Mouse (Mus musculus): ENCODE measurements around the gene Tex11.
"Not testable (repeated sequence)": the region's sequence is repeated elsewhere in the genome, so short reads cannot be mapped to it uniquely, and the experiment has no call there.

The Tex11 gene

GRCm38 (mm10) chrX:101059541-101059940 lies at the start of gene Tex11:
Gene Tex11 (minus strand): TSS chrX:101059667.
- no peak for DNase-seq (ENCODE audit: low read depth in 1 of 2, low spot score in 2 of 2)

GRCm38 (mm10) chrX:101085920-101086319 lies 26.5 kb upstream of the Tex11 start, which contains the start of gene Slc7a3:
Gene Slc7a3 (minus strand): TSS chrX:101086020.
- no peak for DNase-seq (ENCODE audit: low read depth in 1 of 2, low spot score in 2 of 2)

GRCm38 (mm10) chrX:101085211-101085610 lies 25.7 kb upstream of the Tex11 start:
- not testable (repeated sequence) for DNase-seq (ENCODE audit: low read depth in 1 of 2, low spot score in 2 of 2)

GRCm38 (mm10) chrX:101084192-101084591 lies 24.7 kb upstream of the Tex11 start:
- no peak for DNase-seq (ENCODE audit: low read depth in 1 of 2, low spot score in 2 of 2)

GRCm38 (mm10) chrX:101065245-101065644 lies 5.8 kb upstream of the Tex11 start:
- no peak for DNase-seq (ENCODE audit: low read depth in 1 of 2, low spot score in 2 of 2)

GRCm38 (mm10) chrX:101063503-101063902 lies 4.0 kb upstream of the Tex11 start:
- no peak for DNase-seq (ENCODE audit: low read depth in 1 of 2, low spot score in 2 of 2)

- DNase-seq (ENCODE audit: low read depth in 1 of 2, low spot score in 2 of 2) = no peak
These were observed 115.8 kb downstream of the Tex11 start for GRCm38 (mm10) chrX:100943640-100944039.

GRCm38 (mm10) chrX:100839211-100839610 lies 220.3 kb downstream of the Tex11 start:
- DNase-seq (ENCODE audit: low read depth in 1 of 2, low spot score in 2 of 2) = no peak

- no peak for DNase-seq (ENCODE audit: low read depth in 1 of 2, low spot score in 2 of 2)
These were observed 226.7 kb downstream of the Tex11 start for GRCm38 (mm10) chrX:100832806-100833205.

GRCm38 (mm10) chrX:100825557-100825956 lies 233.9 kb downstream of the Tex11 start:
- no peak for DNase-seq (ENCODE audit: low read depth in 1 of 2, low spot score in 2 of 2)

GRCm38 (mm10) chrX:100821149-100821548 lies 238.3 kb downstream of the Tex11 start:
- no peak for DNase-seq (ENCODE audit: low read depth in 1 of 2, low spot score in 2 of 2)

- no peak for DNase-seq (ENCODE audit: low read depth in 1 of 2, low spot score in 2 of 2)
These were observed 240.8 kb downstream of the Tex11 start for GRCm38 (mm10) chrX:100818681-100819080.

GRCm38 (mm10) chrX:100815766-100816165 lies 243.7 kb downstream of the Tex11 start:
- DNase-seq (ENCODE audit: low read depth in 1 of 2, low spot score in 2 of 2) = no peak

- DNase-seq (ENCODE audit: low read depth in 1 of 2, low spot score in 2 of 2) = no peak
These were observed 245.3 kb downstream of the Tex11 start for GRCm38 (mm10) chrX:100814139-100814538.

GRCm38 (mm10) chrX:100811129-100811528 lies 248.3 kb downstream of the Tex11 start:
- no peak for DNase-seq (ENCODE audit: low read depth in 1 of 2, low spot score in 2 of 2)

- no peak for DNase-seq (ENCODE audit: low read depth in 1 of 2, low spot score in 2 of 2)
These were observed 257.4 kb downstream of the Tex11 start for GRCm38 (mm10) chrX:100802034-100802433.

GRCm38 (mm10) chrX:100800643-100801042 lies 258.8 kb downstream of the Tex11 start:
- DNase-seq (ENCODE audit: low read depth in 1 of 2, low spot score in 2 of 2) = no peak

GRCm38 (mm10) chrX:100797851-100798527 lies 261.5 kb downstream of the Tex11 start:
- DNase-seq (ENCODE audit: low read depth in 1 of 2, low spot score in 2 of 2) = no peak

GRCm38 (mm10) chrX:100797370-100797769 lies 262.1 kb downstream of the Tex11 start:
- DNase-seq (ENCODE audit: low read depth in 1 of 2, low spot score in 2 of 2) = no peak

GRCm38 (mm10) chrX:100796741-100797090 lies 262.8 kb downstream of the Tex11 start:
- DNase-seq (ENCODE audit: low read depth in 1 of 2, low spot score in 2 of 2) = no peak

- DNase-seq (ENCODE audit: low read depth in 1 of 2, low spot score in 2 of 2) = no peak
These were observed 263.3 kb downstream of the Tex11 start for GRCm38 (mm10) chrX:100796041-100796740.

- no peak for DNase-seq (ENCODE audit: low read depth in 1 of 2, low spot score in 2 of 2)
These were observed 270.1 kb downstream of the Tex11 start for GRCm38 (mm10) chrX:100789322-100789721.

All from monocyte, adult 2 months (primary cell).